Mouse (Mus musculus): Measurements from ENCODE around the gene Plb1.

The Plb1 gene

DNA sequence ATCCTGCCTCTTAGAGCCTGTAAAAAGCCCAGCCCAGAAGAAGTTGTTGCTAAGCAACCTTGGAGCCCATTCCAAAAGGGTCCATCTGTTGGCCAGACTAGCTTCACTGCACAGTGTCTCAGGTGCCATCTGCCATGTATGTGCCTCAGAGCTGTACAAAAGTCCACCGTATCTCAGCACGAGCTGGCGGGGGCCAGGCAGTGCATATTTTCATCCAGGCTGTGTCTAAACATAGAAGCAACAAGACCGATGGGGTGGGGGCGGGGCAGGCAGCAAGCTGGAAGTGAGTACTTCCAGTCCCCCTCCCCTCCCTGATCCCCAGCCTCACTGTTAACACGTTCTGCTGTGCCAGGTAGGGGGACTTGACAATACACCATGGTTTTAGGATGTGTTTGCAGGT lies 102.7 kb downstream of the Plb1 start:
- no peak for DNase-seq (ENCODE audit: low spot score)

DNA sequence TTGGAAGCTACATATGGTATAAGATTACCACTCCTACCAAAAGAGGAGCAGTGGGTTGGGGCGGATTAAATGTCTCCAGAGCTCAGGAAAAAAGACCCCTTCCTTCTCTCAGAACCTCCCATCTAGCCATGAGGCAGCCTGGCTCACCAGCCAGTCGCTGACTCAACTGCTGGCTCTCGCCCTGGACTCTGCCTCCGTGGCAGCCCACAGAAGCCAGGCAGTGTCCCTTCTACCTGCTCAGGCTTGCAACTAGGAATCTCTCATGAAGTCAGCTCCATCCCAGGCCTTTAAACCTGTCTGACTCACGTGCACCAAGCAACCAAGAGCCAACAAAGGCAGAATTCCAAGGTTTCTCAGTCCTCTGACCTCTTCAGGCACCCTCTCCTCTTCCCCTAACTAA lies 103.6 kb downstream of the Plb1 start:
- no peak for DNase-seq (ENCODE audit: low spot score)

DNA sequence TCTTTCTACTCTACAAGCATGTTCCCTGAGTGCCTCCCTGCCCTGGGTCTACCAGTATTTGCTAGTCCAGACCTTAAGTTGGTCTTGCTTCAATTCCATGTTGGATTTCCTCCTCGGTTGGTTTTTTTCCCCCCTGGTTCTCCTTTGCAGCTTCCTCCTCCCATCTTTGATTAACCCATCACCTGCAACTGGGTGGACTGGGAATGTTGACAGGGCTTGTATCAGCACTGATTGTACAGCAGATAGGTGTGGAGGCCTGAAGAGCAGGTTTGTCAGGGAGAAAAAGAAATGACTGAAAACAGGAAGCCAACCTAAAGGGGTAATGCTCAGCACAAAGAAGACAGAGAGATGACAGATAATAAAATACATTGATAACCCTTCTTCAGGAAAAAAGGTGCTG lies 104.8 kb downstream of the Plb1 start:
- no peak for DNase-seq (ENCODE audit: low spot score)

DNA sequence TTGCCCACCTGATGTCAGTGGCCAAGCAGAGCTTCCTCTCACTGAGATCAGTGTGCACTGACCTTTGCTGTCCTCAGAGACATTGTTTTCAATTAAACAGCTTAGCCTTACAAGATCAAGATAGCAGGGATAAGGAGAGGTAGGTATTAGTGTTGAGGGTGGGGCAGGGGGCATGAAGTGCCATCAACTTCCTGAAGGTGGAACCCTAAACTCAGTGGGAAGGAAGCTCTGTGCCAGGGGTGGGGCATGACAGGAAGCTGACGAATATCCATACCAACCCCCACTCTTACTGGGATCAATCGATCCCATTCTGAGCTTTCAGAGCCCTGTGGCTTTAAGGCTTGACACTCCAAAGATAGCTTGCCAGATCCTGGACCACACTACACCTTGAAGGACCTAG lies 105.8 kb downstream of the Plb1 start:
- no peak for DNase-seq (ENCODE audit: low spot score)

DNA sequence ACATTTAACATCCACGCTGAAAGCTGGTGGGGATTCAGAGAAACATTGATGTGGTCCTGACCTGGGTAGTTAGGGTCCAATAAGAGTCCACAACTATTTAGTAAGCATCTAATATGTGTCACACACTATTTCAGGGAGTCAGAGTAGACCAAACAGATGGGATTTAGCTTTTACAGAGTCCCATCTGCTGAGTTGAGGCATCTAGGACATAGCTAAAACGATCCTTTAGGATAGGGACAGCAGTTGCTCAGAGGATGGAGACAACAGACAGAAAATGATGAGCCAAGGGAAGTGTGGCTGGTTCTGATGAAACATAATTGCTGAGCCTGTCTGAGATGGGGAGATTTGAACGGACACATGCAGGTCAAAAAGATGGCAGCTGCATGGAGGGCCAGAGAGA lies 106.3 kb downstream of the Plb1 start:
- DNase-seq (ENCODE audit: low spot score) = no peak

DNA sequence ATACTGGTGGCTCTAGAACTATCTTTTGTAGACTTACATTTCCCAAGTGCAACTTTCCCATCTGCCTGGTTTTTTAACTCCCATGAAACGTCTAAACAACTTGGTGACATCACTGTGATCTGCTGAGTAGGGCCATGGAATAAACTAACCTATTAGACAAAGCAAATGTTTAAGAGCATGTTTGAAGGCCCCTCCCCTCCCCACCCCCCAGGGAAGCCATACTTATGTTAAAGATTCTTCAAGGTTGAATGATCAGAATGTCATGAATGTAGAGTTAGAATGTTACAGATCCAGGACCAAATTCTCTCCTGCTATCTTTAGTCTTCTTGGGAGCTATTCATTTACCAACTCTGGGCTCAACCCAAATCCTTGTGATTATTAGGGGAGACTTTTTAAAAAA lies 107.7 kb downstream of the Plb1 start:
- DNase-seq (ENCODE audit: low spot score) = no peak

DNA sequence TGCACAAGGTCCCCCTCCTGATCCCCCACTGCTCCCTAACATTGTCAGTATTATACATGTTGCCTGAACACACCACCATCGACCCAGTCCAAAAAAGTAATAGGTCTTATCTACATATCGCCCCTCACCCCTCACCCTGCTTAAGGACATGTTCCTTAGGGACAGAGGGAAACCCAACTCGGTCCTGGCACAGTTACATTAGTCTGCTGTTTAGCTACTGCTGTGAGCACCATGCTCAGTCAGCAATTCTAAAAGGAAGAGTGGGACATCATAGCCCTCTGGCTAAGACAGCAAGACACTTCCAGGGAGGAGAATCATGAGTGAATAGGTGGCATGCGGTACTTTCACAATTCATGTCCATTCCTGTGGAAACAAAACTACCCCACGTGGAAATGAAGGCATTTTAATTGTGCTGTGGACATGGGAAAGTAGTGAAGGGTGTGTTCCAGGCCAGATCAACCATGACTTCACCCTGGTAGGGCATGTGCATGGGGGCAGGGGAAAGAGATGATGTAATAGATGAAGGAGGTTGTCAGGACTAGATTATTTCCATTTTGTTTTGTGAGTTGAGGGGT lies 110.3 kb downstream of the Plb1 start:
- no peak for DNase-seq (ENCODE audit: low spot score)

DNA sequence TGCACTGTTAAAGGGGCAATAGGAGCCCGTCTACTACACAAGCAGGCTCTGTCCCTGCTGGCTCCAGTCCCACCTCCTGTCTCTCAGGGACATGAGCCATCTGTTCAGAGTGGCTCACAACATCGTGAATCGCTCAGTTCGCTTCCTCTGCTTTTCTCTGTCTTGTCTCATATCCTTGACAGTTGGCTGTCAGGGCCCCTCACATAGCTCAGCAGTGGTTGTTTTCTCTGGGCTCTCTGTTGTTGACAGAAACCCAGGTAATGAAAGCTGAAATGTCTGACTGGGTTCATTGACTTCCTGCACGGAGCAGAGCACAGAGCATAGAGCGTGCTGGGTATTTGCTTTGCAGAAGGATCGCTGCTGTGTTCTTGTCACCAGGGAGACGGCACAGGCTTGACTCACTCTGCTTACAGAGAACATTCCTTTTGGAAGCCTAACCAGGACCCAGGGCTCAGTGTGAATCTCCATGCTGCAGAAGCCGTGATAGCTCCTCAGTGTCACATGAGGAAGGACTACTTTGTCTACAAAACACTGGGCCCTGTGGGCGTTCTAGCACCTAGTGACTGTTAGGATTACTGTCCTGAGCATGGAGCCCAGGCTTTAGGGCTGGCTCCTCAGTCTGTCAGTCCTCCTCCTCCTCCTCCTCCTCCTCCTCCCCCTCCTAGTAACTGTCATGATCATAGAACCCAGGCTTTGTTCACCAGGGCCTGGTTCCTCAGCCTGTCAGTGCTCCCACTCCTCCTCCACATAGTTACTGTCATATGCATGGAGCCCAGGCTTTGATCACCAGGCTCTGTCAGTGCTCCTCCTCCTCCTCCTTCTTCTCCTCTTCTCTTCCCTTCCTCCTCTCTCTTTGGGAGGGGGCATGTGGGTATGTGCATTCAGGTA lies 113.8 kb downstream of the Plb1 start:
- DNase-seq (ENCODE audit: low spot score) = no peak

DNA sequence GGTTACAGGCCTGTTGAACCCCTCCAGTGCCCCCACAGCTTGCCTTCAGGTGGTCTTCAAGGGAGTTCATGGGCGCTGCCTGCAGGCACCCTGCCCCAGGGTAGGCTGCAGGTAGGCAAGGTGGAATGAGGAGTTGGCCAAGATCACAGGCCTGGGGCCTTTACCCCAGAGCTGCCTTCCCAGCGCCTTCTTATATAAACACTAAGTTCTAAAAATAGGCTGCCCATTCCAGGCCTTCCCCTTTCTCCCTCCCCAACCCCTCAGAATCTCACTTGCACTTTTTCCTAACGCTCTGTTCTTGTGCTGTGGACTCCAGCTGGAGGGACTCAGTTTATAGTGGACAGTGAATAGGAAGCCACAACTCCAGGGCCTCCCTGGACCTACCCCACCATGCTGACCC lies 117.2 kb downstream of the Plb1 start:
- DNase-seq (ENCODE audit: low spot score) = peak; percentile 65

DNA sequence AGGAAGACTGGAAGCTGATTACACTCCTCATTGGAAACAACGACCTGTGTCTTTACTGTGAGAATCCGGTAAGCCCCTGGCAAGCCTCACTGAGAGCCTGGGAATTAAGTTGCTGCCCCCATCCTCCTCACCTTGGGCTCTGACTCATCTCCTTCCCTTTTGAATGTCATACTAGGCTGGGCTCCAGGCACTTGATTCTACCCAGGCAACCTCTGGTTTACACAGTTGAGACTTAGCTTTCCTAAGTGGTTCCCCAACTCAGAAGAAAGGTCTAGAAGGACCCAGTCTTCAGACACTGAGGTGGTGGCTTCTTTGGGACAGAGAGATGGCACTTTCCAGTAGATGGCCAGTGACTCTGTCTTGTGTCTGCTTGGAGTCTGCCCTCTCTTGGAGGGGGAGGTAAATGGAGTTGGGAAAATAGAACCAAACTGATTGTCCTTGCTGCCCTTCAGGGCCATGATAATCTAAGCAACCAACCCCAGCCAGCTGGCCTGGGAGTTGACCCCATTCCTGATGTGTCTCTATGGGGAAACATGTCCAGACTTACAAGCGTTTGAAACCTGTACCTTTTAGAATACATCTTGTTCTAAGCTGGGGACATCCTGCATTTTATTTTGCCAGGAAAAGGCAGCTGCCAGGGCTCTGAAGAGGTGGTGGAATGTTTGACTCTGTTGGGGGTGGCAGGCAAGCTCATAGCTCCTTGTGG lies 118.2 kb downstream of the Plb1 start:
- no peak for DNase-seq (ENCODE audit: low spot score)

DNA sequence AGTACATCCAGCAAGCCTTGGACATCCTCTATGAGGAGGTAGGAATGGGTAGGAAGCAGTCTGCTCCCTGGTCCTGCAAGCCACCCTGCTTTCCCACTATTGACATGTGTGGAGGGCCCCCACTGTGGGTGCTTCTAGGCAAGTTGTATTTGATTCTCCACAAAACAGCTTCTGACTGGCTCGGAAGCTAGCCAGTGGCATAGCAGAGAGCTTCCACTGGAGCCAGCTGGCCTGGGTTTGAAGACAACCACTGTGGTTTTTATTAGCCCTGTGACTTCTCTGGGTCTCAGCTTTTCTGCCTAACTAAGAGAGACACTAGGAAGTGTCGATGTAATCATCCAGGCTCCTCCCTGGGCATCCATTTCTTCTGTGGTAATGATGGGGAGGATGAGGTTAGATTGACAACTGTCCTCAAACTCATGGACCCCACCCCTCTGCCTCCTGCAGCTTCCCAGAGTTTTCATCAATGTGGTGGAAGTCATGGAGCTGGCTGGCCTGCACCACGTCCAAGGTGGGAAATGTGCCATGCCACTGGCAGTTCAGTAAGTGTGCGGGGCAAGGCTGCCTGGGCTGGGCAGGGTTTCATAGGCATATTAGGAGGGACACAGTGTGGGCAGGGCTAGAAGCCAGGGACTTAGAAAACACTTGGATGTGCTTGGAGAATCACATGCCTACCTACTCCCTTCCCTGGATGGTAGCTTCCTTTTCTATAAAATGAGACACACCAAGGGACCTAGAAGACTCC lies 119.4 kb downstream of the Plb1 start:
- DNase-seq (ENCODE audit: low spot score) = no peak

DNA sequence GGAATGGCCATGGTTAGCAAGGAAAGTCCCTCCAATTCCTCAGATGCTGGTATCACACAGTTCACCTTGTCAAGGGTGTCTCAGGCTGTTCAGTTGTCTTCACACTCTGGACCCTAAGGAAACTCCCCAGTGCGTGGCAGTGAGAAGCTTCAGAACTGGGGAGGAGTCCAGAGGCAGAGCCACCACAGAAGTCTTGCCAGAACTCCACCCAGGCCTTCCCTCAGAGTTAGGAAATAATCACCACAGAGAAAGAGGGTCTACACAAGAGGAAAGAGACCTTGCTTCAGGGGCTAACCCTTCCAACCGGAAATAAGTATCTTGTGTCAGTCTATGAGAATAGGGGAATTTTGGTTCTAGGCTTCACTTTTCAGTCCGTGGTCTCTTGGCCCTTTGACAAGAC lies 120.3 kb downstream of the Plb1 start:
- DNase-seq (ENCODE audit: low spot score) = no peak

DNA sequence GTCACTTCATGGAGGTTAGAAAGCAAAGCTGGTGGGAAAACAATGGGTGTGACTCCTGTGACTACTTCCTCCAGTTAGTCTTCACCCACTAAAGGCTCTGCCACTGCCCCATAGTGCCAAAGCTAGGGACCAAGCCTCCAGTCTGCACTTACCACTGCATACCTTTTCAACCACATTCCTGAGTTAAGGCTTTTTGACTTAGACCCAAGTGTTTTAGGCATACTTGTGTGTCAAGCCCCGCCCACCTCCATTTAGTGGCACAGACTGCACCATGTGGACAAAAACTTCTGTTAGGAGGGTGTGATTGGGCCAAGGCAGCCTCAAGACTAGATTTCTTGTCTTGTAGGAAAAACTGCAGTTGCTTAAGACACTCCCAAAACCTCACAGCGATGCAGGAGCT lies 120.8 kb downstream of the Plb1 start:
- DNase-seq (ENCODE audit: low spot score) = no peak

DNA sequence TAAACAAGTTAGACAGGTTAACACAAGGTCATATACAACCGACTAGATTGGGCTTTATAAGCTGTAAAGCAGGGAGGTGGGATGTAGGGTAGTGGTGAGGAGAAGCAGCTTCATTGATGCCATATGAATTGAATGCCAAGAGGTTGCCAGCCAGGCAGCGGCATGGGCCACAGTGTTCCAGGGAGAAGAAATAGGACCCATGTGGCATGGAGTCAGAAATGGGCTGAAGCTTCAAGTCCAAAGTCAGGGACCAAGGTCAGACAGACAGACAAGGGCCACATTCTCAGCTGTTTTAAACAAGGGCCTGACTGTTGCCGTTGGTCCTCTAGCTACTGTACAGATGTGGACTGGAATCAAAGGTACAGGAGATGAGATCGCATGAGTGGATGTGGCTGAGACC lies 128.0 kb downstream of the Plb1 start:
- no peak for DNase-seq (ENCODE audit: low spot score)

DNA sequence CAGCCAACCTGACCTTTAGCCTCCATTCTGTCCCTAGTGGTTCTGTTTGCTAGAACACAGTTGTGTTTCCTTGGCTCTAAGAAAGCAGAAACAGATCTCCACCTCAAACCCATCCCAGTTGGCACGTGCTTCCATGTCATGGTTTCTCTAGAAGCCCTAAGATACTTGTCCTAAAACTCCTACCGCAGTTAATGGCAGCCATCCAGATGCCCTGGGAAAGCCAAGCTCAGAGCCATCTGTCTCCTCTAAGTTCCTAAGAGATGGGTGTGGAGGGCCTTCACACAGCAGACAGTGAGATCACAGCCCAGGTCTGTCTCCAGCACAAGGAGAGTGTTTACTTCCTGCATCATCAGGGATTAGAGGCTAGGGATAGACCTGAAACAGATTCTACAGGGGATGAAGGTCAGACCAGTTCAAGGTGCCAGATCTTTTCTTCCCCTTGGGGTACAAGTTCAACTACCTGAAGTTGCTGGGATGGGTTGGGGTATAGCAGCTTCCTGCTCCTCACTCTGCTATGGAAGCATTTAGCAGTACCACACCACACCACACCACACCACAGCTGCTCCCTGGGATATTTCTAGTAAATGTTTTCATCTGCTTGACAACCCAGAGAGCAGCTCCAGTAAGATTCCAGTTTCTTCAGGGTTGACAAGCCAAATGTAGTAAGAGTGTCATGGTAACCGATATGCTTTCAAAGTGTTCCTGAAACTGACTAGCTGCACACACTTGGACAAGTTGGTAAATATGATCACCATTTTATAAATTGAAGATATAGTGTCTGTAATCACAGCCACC lies 129.1 kb downstream of the Plb1 start:
- peak; percentile 32 for DNase-seq (ENCODE audit: low spot score)

DNA sequence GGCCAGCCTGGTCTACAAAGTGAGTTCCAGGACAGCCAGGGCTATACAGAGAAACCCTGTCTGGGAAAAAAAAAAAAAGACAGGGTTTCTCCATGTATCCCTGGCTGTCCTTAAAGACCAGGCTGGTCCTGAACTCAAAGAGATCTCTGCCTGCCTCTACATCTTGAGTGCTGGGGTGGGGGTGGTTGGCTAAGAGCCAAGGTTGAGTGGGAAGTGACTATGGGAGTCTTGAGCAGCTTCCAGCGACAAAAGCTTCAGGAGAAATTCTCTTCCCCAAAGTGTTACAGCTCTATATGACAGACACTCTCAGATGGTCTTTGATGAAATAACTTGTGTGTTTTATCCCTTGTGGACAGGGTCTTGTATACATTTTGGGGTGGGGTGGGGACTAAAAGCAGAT lies 136.9 kb downstream of the Plb1 start:
- no peak for DNase-seq (ENCODE audit: low spot score)

DNA sequence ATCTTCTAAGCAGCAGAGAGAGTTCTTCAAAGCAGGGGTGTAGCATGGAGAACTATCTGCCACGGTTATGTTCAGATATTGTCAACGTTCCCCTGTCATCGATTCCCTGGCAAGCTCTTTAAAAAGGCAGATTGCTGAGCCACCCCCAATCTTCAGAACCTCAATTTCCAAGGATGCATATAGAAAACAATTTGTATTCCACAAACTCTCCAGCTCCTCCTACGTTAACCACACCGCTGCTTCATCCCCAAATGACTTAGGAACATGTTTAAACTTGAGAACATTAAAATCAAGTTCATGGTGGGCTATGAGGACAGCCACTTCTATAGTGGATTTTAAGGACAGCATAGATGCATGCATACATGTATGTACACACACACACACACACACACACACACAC lies 138.7 kb downstream of the Plb1 start:
- no peak for DNase-seq (ENCODE audit: low spot score)

DNA sequence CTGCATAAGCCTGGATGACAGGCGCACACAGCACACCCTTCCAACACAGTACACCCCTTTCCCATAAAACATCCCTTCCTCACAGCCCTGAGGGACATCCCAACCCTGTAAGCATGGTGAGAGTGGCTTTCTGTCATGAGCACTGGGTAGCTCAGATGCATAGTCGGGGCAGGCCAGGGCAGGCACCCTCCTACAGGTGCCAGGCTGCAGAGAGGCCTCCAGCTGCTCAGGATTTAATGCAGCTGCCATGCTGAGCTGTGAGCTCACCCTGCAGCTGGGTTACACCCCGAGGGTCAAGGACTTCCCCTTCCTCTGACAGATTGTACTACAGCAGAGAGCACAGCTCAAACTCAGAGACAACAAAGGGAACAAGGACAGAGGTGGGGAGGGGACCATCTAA lies 146.0 kb downstream of the Plb1 start:
- no peak for DNase-seq (ENCODE audit: low spot score)

DNA sequence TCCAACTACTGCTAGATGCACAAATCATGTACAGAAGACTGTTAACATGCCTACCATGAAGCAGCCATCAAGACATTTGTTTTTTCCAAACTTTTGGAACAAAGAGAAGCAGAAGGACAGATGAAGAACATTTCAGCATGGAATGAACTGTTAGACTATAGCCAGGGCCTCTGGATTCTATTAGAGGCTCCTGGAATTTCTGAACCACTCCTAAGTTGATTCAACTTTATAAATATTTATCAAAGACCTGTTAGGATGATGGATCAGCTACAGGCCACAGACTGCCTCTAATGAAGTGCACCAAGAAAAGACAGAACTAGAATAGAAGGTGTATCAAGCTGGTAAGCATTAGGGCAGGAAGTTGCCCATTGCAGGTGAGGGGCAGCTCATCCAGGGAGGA lies 156.1 kb downstream of the Plb1 start:
- no peak for DNase-seq (ENCODE audit: low spot score)

DNA sequence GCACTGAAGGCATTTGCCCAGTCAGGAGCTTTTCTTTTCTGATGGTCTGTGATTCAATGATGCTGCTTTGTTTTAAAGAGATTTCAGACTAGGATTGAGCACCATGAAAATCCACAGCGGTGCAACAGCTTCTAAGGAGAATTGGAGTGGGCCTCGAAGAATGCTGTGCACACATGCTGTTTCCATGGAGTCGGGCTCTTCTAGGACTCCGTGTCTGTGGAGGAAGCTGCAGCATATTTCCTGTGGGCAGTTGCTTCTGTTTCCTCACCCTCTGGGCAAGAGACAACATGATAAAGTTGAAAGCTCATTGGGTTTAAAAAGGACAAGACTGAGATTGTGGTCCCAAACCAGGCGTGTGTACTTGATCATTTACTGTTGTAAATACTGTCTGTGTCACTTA lies 157.8 kb downstream of the Plb1 start:
- DNase-seq (ENCODE audit: low spot score) = no peak

DNA sequence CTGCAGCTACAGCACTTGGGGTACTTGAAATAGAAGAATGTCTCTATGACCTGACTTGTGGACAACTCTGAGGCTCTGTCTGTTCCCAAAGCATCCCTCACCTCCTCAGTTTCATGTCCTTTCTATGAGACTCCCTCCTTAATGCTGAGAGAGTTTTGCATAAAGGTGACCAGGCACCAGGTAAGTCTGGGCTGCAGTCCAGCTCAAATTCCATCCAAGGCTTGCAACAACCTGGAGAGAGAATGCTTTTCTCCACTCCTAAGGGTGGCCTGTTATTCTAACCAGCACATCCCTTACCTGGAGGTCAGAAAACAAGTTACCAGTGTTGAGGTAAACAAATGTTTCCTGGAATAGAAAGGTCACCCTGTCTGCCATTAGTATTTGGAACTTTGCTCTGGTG lies 159.8 kb downstream of the Plb1 start:
- DNase-seq (ENCODE audit: low spot score) = no peak

DNA sequence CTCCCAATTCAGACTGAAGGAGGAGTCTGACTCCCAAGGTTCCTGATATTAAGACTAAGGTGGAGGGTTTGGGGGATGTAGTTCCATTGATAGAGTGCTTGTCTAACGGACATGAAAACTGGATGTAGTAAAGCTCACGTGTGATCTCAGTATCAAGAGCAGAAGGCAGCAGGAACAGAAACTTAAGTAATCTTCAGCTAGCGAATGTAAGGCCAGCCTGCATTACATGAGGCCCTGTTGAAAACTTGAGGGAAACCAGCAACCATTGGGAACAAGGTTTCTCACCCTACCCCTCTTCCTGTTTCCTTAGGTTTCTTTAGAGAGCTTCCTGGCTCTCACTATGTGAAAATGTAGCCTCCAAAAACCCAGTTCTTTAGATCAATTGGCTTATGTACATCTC lies 162.1 kb downstream of the Plb1 start:
- DNase-seq (ENCODE audit: low spot score) = no peak

Data from adipocyte (in vitro differentiated cells).